Mouse (Mus musculus) lung, adult 2 months (tissue): ENCODE results near the gene Fam161a. TPM values are rescaled to one million over a fixed set of nuclear protein-coding genes. Genes with fewer than 3 reads are reported as not detected.

Experiments used
- DNase-seq: peaks from one replicate; pipeline ENCODE4 v3.0.0; 2022
- H3K4me1 ChIP-seq: fragments of 200-500 bp; 2 replicates; pipeline ENCODE4 v1.6.1; 2011; ENCODE audit warnings: low read length; ENCODE audit not compliant: control insufficient read depth, insufficient read depth
- H3K4me3 ChIP-seq: fragments of 200-500 bp; replicated peaks from 2 replicates; pipeline ENCODE3; 2011; ENCODE audit warnings: low read depth, mild to moderate bottlenecking, control low read depth, low read length; ENCODE audit errors: extremely low read depth
- CTCF ChIP-seq: fragments of 200-500 bp; IDR thresholded peaks from 2 replicates; pipeline ENCODE4 v1.5.1; 2011; ENCODE audit warnings: mild to moderate bottlenecking, low read length, control low read depth; ENCODE audit not compliant: insufficient read depth
- POLR2A ChIP-seq: fragments of 200-500 bp; IDR thresholded peaks from 2 replicates; pipeline ENCODE4 v1.6.1; 2011; ENCODE audit warnings: low read depth, mild to moderate bottlenecking, control low read depth, low read length, borderline replicate concordance; ENCODE audit errors: extremely low read depth
- WGBS: fragments of 180-500 bp; shearing (Covaris S2); methylation state at CpG from one replicate; pipeline ENCODE4 v1.1.7; 2018; 5-methylcytosine and 5-hydroxymethylcytosine counted together
- polyA plus RNA-seq: library from polyadenylated mRNA; depleted of rRNA; stranded (reverse); fragments of >200 nt; gene quantifications from 2 replicates; pipeline ENCODE4 v1.2.3, GENCODE M21; 2012; rRNA removed

Fam161a gene
- polyA plus RNA-seq, result 3.2 and 6.3 TPM in 2 replicates

DNA sequence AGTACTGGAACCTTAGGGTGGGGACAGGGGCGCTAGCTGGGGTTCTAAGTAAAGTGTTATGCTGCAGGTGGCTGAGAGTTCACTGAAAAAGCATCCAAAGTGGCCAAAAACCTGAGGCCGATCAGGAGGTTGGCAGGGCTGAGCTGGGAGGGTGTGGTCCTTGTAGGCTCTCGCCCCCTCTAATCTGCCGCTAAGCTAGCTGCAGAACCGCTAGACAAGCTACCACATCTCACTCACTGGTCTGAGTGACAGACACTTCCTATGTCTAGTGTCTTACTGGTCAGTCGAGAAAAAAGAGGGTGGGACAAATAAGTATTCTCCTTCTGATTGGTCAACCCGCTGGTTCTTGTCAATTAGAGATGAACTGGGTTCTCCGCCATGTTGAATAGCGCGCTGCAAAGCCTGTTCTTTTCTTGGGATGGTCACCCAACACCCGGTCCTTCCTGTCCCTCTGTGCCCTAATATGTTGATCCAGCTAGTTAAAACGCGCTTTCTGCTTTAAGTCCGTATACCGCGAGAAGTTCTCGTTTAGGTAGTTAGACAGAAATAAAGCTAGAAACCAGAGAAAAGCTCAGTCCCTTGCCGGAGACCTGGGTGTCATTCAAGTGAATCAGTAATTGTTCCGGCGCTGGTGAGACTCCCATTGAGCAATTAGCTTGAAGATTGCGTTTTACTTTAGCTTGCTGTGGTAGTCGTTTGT lies at the start of gene Fam161a:
Gene Fam161a, plus strand, starts transcription at position 51 of the 700 bp plus-strand sequence.
- under 1% methylated on average over 22 of the region's 22 CpGs for WGBS
- Histone ChIP-seq H3K4me1 (peaks cover 5% of the 10 kb centered on the region), H3K4me3 (peak within 1 kb of the TSS; percentile 71)
- peak; percentile 64 for DNase-seq
- TF ChIP-seq POLR2A (no peak), CTCF (no peak)

GRCm38 (mm10) chr11:22957791-22958374 lies 49.4 kb upstream of the Fam161a start:
- WGBS, result 92% methylated on average over 4 of the region's 4 CpGs
- TF ChIP-seq POLR2A (no peak), CTCF (no peak)
- no peak for DNase-seq
- H3K4me1 ChIP-seq, result peaks cover 3% of the 10 kb centered on the region
- H3K4me3 ChIP-seq, result no peak overlapping the region

DNA sequence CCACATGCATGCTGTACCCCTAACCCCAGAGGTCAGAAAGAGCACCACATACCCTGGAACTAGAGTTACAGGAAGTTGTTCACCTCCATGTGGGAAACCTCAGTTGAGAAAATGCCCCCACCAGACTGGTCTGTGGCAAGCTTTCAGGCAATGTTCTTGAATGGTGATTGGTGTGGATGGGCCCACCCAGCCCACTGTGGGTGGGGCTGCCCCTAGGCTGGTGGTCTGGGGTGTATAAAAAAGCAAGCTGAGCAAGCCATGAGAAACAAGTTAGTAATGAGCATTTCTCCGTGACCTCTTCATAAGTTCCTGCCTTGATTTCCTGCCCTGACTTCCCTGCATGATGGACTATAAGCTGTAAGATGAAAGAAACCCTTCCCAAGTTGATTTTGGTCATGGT lies 45.2 kb upstream of the Fam161a start:
- Histone ChIP-seq H3K4me3 (no peak overlapping the region), H3K4me1 (peaks cover 3% of the 10 kb centered on the region)
- 78% methylated on average over 1 of the region's 1 CpGs for WGBS
- DNase-seq, result no peak
- TF ChIP-seq CTCF (no peak), POLR2A (no peak)

GRCm38 (mm10) chr11:22964401-22964800 lies 42.9 kb upstream of the Fam161a start:
- no peak for DNase-seq
- 62% methylated on average over 4 of the region's 4 CpGs for WGBS
- Histone ChIP-seq H3K4me3 (no peak overlapping the region), H3K4me1 (peaks cover 3% of the 10 kb centered on the region)
- no peak for TF ChIP-seq CTCF
- TF ChIP-seq POLR2A, result no peak

DNA sequence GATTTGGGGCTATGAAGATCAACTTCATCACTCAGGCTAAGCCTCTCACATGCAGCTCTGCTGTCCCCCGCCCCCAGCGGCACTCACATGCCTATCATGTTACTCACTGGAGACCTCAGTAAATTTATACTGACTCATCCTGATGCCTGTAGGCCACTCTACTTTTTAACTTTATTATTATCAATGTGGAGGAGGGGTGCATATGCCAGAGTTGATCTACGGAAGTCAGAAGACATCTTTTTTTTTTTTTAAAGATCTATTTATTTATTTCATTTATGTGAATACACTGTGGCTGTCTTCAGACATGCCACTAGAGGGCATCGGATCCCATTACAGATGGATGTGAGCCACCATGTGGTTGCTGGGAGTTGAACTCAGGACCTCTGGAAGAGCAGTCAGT lies 41.8 kb upstream of the Fam161a start:
- H3K4me1 ChIP-seq, result no peaks in the 10 kb centered on the region
- TF ChIP-seq POLR2A (no peak), CTCF (no peak)
- H3K4me3 ChIP-seq, result no peak overlapping the region
- 73% methylated on average over 4 of the region's 4 CpGs for WGBS
- no peak for DNase-seq

GRCm38 (mm10) chr11:22969486-22969885 lies 37.8 kb upstream of the Fam161a start:
- 35% methylated on average over 6 of the region's 6 CpGs for WGBS
- TF ChIP-seq CTCF (no peak), POLR2A (no peak)
- DNase-seq, result no peak
- Histone ChIP-seq H3K4me3 (no peak overlapping the region), H3K4me1 (no peaks in the 10 kb centered on the region)

GRCm38 (mm10) chr11:22970546-22970945 lies 36.8 kb upstream of the Fam161a start:
- TF ChIP-seq CTCF (no peak), POLR2A (no peak)
- WGBS, result 100% methylated on average over 1 of the region's 1 CpGs
- H3K4me1 ChIP-seq, result peaks cover 2% of the 10 kb centered on the region; the same call in 1 of the 2 replicates

GRCm38 (mm10) chr11:22971835-22972709 lies 35.3 kb upstream of the Fam161a start, which contains the start of gene Zrsr1:
Zrsr1 (plus strand) TSS chr11:22972005.
- DNase-seq, result peak; percentile 62
- peak within 1 kb of the TSS; percentile 84 for H3K4me3 ChIP-seq
- WGBS, result 54% methylated on average over 56 of the region's 56 CpGs
- H3K4me1 ChIP-seq, result peaks cover 3% of the 10 kb centered on the region; the same call in 1 of the 2 replicates
- peak; percentile 94; the same call in 1 of the 2 replicates for TF ChIP-seq POLR2A
- TF ChIP-seq CTCF, result no peak

More at GRCm38 (mm10) chr11:22970546-22970945, 36.8 kb upstream of the Fam161a start:
- DNase-seq, result no peak
- H3K4me3 ChIP-seq, result no peak overlapping the region
